Mouse (Mus musculus) kidney, postnatal 14 days (tissue): Measurements from ENCODE around the gene Mypn.
A peak's percentile ranks its signal among the peaks of the same experiment; 100 is the strongest.

ENCODE experiments used
- DNase-seq: peaks from one replicate; pipeline ENCODE4 v3.0.0; 2022; ENCODE audit warnings: mixed read lengths

The Mypn gene

DNA sequence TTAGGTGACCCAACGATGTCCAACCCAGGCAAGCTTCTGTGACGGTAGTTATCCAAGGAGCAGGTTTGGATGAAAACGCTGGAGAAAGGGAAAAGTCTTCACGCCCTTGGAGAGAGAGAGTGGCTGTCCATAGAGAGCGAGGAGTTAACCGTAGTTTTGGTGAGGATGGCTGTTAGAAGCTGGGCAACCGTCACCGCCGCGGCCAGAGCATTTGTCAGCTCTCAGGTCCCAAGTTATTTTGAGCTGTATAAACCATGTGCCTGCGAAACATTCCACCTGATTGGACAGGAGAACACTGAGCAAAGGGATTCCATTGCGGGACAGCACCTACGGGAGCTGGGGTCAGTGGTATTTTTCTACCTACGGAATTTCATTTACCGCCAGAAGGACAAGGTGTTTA lies at the start of gene Mypn:
Mypn (minus strand) TSS at position 225 of the 400 bp plus-strand sequence.
- DNase-seq = no peak

- no peak for DNase-seq
Measured at GRCm38 (mm10) chr10:63248421-63248820, 44.7 kb upstream of the Mypn start.

- DNase-seq = no peak
Measured at GRCm38 (mm10) chr10:63247457-63247856, 43.7 kb upstream of the Mypn start.

GRCm38 (mm10) chr10:63245846-63246245 lies 42.1 kb upstream of the Mypn start:
- no peak for DNase-seq

DNA sequence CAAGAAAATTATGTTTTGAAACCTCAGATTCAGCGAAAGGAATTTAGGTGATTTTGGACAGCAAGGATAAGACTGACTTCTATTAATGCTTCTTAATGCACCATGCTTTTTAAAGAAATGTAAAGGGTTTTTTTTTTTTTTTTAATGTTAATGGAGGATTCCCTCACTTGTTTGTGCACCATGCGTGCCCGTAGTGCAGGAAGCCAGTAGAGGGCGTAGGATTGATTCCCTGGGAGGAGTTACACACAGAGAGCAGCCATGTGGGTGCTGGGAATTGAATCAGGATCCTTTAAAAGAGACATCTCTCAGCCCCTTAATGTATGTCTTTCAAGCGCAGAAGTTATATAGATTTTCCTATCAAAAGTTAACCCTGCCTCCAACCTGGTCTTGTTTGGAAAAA lies 41.0 kb upstream of the Mypn start:
- peak; percentile 25 for DNase-seq

DNA sequence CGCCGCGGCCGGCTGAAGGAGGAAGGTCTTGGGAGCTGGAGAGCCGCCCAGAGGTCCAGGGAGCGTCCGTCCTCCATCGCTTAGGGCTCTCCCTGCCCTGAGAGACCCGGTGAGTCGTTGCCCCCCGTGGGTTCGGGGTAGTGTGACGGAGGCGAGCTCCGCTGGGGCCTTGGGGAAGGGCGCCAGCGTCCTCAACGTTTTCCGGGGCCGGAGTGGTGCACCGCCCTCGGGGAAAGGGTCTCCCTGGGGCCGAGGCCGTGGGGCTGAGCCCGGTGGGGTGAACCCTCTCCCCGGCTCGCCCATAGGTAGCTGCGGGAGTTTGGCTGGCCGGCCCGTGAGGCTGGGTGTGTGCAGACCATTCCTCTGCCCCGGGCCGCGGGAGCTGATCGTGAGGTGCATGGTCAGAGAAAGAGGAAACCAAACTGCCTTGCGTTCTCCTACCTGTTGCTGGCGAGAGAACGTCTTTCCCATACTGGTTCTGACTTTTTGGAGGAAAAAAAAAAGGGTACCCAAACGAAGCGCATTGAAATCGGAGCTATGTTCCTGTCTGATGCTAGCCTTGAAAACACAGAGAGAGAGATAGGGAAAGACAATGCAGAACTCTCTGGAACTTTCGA lies 40.4 kb upstream of the Mypn start:
- DNase-seq = no peak

DNA sequence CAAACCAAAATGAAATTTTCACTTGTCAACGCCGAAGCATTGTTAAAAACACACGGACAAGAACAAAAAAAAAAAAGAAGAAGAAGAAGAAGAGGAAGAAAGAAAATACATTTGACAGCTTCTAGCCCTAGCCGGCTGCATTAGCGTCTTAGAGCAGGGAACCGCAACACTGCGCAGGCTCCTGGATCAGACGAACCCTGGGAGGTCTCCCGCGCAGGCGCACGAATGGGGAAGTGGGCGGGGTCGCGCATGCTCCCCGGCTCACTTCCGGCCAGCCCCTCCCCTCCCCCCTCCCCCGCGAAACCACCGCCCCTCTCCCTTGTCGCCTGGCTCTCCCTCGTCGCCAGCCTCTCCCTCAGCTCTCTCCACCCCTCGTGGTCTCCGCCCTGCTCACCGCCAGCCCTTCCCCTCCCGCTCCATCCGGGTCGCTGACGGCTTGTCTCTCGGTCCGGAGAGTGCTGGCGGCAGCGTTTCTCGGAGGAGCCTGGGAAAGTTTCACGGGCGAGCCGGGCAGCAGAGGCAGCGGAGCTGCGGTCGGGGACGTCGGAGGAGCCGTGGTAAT lies 39.8 kb upstream of the Mypn start, which contains the start of gene Herc4:
Herc4 (plus strand) TSS at position 318 of the 562 bp plus-strand sequence.
- DNase-seq = peak; percentile 97

- no peak for DNase-seq
Measured at GRCm38 (mm10) chr10:63242798-63243435, 39.2 kb upstream of the Mypn start.

DNA sequence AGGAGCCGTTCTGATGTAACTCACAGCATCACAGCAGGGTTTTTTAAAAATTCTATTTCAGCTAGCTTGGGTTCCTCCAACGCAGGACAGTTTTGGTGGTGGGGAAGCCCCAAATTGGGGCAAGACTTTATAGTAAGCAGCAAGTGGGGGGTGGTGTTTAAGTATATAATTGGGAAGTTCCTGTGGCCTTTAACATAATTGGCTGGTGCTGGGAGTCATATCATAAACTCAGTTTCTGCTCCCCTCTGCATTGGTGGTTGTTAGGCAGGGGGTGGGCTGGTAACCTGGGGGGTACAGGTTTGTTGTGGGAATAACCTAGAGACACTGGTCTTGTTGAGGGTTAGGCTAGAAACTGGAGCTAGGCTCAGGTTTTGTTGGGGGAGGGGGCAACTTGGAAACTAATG lies 37.1 kb upstream of the Mypn start:
- no peak for DNase-seq

GRCm38 (mm10) chr10:63239848-63240247 lies 36.1 kb upstream of the Mypn start:
- DNase-seq = no peak

DNA sequence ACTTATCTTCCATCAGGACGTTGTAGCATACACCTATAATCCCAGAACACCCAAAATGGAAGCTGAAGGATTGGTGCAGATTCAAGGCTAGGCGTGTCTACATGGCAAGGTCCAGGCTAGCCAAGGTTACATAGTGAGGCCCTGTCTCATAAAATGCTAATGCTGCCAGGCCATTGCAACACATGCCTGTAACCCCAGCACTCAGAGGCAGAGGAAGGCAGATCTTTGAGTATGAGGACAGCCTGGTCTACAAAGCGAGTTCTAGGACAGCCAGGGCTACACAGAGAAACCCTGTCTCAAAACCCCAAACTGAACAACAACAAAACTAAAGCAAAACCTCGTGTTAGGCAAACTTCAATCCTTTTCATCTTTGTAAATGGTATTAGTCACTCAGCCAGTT lies 34.3 kb upstream of the Mypn start:
- no peak for DNase-seq

- no peak for DNase-seq
Measured at GRCm38 (mm10) chr10:63237206-63237605, 33.5 kb upstream of the Mypn start.

DNA sequence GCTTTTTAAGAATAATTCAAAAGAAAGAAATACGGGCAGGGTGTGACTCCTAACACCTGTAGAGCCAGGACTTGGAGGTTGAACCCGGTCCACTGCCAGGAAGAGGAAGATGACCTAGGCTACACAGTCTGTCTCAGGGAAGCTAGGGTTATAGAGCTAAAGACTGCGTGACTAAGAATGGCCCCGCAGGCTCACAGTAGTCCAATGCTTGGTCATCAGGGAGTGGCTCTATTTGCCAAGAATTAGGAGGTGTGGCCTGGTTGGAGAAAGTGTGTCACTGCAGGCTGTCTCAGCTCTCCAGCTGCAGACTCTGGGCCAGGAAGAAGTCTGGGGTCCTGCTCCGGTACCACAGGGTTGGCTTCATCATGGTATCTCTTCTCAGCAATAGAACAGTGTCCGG lies 32.9 kb upstream of the Mypn start:
- no peak for DNase-seq

DNA sequence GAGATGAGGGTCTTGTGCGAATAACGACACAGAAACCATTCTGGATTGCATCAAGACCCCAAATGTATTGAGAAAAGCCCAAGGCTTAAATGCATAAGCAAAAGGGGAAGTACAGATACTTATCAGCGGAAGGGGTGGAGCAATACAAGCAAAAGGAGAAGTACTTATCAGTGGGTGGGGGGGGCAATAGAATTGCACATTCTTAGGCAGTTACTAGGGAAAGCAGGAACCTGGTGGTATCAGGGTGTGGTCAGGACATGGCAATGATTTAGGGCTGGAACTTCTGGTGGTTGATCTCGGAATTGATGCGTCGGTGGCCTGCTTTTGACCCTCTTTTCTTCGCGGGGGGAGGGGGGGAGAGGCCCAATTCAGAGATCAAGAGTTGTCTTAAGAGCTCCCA lies 32.1 kb upstream of the Mypn start:
- no peak for DNase-seq

DNA sequence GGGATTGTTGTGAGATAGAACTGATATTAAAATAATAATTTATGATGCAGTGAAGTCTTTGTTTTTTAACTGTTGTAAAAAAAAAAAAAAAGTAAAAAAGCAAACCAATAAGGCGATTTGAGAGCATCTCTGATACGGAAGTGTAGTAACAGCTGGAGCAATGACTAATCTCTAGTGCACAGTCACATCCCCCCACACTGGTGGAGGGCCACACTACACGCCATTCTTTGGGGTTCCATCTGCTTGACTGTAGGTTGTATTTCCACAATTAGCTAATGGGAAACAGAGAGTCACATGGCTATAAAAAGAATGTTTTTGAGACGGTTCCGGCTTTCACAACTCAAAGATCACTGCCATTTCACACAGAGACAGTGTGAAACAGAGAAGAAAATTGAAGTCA lies 30.4 kb upstream of the Mypn start:
- DNase-seq = no peak

GRCm38 (mm10) chr10:63231630-63232029 lies 27.9 kb upstream of the Mypn start:
- no peak for DNase-seq

DNA sequence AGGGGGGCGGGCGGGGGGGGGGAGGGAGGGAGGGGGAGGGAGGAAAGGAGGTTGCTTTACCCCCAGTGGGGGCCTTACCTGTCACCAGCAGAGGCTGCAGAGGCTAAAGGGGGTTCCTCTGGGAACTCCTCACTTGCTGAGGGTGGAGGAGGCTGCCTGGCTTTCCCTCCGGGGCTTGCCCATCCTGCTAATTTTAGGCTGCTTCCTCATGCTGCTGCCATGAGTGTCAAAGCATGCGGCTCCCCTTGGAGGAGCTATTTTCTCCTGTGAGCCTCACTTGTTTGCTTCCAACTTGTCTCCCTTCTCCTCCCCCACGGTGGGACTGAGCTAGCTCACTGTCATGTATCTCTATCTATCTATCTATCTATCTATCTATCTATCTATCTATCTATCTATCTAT lies 27.1 kb upstream of the Mypn start:
- no peak for DNase-seq

DNA sequence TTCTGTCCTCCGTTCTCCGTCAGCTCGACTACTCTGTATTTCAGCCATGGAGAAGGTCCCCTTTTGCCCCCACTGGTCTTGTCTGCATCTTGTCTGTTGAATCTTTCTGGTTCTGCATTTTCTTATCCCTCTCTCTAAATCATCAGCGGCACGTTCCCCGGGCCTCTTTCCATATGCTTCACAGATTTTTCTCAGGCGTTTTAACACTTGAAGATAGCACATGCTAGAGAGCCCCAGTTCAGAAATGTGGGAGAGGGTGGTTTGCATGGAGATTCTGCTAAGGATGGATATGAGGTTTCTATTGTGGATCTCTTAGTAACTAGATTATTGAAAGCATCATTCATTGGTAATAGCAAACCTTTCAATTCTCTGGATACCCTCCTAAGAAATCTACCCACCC lies 26.5 kb upstream of the Mypn start:
- no peak for DNase-seq

GRCm38 (mm10) chr10:63224341-63224740 lies 20.6 kb upstream of the Mypn start:
- no peak for DNase-seq

DNA sequence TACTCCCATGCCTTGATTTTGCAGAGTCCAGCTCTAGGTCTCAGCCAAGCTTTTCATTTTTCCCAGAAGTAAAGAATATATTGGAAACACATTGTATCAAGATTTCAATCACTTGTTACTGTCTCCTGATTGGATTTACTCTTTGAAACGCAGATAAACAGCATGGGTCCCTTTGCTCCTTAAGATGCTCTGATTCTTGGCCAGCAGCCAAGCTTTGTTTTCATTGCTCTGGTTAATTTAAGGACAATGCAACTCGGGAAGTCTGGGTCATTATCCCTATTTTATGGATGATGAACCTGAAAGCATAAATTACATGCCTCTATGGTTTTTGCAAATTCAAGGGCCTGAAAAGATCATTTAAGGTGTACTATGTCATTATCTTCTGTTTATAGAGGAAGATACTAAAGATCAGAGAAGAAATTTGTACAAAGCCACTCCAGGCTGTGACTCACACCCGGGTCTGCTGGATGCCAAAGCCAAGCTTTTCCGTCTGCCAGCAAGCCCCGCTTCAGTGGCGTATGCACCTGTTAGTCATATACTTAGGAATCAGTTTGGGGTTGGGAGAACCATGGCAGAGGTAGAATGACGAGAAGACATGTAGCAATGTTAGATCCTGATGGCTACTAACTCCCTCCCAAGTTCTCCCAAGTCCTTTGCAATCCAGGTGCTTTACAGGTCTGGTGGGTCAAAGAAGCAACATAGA lies 17.5 kb upstream of the Mypn start:
- DNase-seq = peak; percentile 17

GRCm38 (mm10) chr10:63208871-63209270 lies 5.1 kb upstream of the Mypn start:
- DNase-seq = no peak

DNA sequence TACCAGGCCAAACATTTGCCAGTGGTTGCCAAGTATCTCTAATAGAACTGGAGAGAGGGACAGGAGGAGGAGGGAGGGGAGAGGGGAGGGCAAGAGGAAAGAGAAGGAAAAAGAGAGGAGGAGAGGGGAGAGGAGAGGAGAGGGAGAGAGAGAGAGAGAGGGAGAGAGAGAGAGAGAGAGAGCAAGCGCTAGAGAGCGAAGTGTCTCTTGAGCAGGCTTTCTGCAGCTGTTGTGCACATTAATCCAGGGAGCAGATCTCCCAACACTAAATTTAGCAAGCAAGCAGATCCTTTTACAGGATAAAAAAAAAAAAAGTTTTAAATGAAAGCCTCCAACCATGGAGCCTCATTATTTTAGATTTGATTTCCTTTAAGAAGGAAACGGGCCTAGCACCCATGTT lies 750 bp downstream of the Mypn start:
- no peak for DNase-seq

- DNase-seq = no peak
Measured at GRCm38 (mm10) chr10:63201534-63201933, 2.2 kb downstream of the Mypn start.

- DNase-seq = no peak
Measured at GRCm38 (mm10) chr10:63199008-63199407, 4.7 kb downstream of the Mypn start.
